ENCODE assay signal across 19 mouse cellular contexts in genomic region chr5:134288071-134288470, GRCm38 (mm10).
"Had no signal": no experiment of that assay in that cellular context is flagged by ENCODE, and none has a peak within 500 bp of the region (broad histone marks: within the 10 kb centered on the region; RNA-seq: fewer than 3 reads in every experiment).

No protein-coding gene starts in this region.

- H3K27me3 ChIP-seq: hindbrain, embryonic 15.5 days; limb, embryonic 12.5 days; limb, embryonic 15.5 days; liver, embryonic 13.5 days; lung, embryonic 15.5 days; megakaryocyte, embryonic 14.5 days; midbrain, embryonic 13.5 days; neural tube, embryonic 13.5 days; stomach, embryonic 15.5 days had no signal

- H3K27ac ChIP-seq: hindbrain, embryonic 15.5 days; limb, embryonic 12.5 days; limb, embryonic 15.5 days; liver, embryonic 13.5 days; lung, embryonic 15.5 days; midbrain, embryonic 10.5 days; midbrain, embryonic 13.5 days; neural tube, embryonic 13.5 days; stomach, embryonic 15.5 days had no signal

- H3K9ac ChIP-seq: hindbrain, embryonic 15.5 days; limb, embryonic 12.5 days; limb, embryonic 15.5 days; liver, embryonic 13.5 days; lung, embryonic 15.5 days; midbrain, embryonic 13.5 days; neural tube, embryonic 13.5 days; stomach, embryonic 15.5 days had no signal

- H3K4me3 ChIP-seq: hindbrain, embryonic 15.5 days; limb, embryonic 12.5 days; limb, embryonic 15.5 days; liver, embryonic 13.5 days; lung, embryonic 15.5 days; megakaryocyte, embryonic 14.5 days; midbrain, embryonic 10.5 days; midbrain, embryonic 13.5 days; myocyte; neural tube, embryonic 13.5 days; stomach, embryonic 15.5 days had no signal

- DNase-seq: left cerebral cortex, postnatal 4 days; liver, embryonic 13.5 days; lung, postnatal 10 days; lung, postnatal 36 days; retina, postnatal 1 day; right cerebral cortex, postnatal 25 days; spleen, adult 18-20 months; thymus, postnatal 25 days had no signal

- H3K9me3 ChIP-seq: hindbrain, embryonic 15.5 days; limb, embryonic 12.5 days; limb, embryonic 15.5 days; liver, embryonic 13.5 days; lung, embryonic 15.5 days; megakaryocyte, embryonic 14.5 days; midbrain, embryonic 10.5 days; midbrain, embryonic 13.5 days; neural tube, embryonic 13.5 days; stomach, embryonic 15.5 days had no signal

- H3K4me2 ChIP-seq: hindbrain, embryonic 15.5 days; limb, embryonic 12.5 days; limb, embryonic 15.5 days; liver, embryonic 13.5 days; lung, embryonic 15.5 days; midbrain, embryonic 13.5 days; neural tube, embryonic 13.5 days; stomach, embryonic 15.5 days had no signal

- H3K4me1 ChIP-seq: hindbrain, embryonic 15.5 days; limb, embryonic 12.5 days; limb, embryonic 15.5 days; liver, embryonic 13.5 days; lung, embryonic 15.5 days; midbrain, embryonic 10.5 days; midbrain, embryonic 13.5 days; neural tube, embryonic 13.5 days; stomach, embryonic 15.5 days had no signal

- ATAC-seq: midbrain, embryonic 13.5 days; midbrain, embryonic 16.5 days had no signal
